Mouse (Mus musculus) lung, postnatal 0 days (tissue): ENCODE measurements around the gene Rtcb.

Experiments
- CTCF ChIP-seq: IDR thresholded peaks from 2 replicates; pipeline ENCODE4 v1.5.1; 2016; ENCODE audit warnings: antibody characterized with exemption, mild to moderate bottlenecking
- EP300 ChIP-seq: IDR thresholded peaks from 2 replicates; pipeline ENCODE4 v1.6.1; 2016; ENCODE audit warnings: antibody characterized with exemption, mild to moderate bottlenecking, control low read depth

DNA sequence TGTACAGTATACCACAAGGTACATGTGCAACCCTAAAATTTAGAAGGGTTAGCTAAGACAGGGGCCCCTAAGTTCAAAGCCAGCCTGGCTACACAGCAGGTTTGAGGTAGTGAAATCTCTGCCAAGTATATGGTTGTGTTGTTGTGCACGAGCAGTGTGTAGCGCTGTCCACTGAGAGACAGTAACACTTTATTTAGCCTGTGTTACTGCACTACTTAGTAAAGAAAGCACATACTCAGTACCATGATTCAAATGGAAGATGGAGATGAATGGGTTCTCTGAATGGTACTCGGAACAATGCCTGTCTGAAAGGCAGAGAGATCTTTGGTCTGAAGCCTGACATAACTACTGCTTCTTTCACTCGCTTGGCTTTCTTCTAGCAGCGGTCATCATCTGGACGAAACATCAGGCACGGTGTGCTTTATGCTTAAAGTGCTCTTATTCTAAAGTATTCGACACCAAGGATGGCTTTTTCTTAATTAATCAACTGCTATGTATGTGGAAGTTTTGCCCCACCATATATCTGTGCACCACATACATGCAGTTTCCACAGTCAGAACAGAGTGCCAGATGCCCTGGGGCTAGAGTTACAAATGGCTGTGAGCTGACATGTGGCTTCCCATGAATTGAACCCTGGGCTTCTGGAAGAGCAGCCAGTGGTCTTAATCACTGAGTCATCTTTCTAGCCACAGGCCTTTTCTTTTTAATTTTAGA lies 9.0 kb downstream of the Rtcb start:
- TF ChIP-seq CTCF (no peak), EP300 (no peak)
